Mouse (Mus musculus): ENCODE measurements around the gene Gpr84. TPM values are rescaled to one million over a fixed set of nuclear protein-coding genes. Genes with fewer than 3 reads are reported as not detected.

The Gpr84 gene
- polyA plus RNA-seq, 1 experiment from 2014 or later = 0.10 TPM

GRCm38 (mm10) chr15:103315011-103315502 lies 4.6 kb upstream of the Gpr84 start:
- 4% methylated on average over 18 of the region's 18 CpGs for WGBS

GRCm38 (mm10) chr15:103314181-103314580 lies 3.8 kb upstream of the Gpr84 start:
- Histone ChIP-seq H3K27ac (peak overlapping the region; percentile 33; the same call in 1 of the 2 replicates), H3K9me3 (no peaks in the 10 kb centered on the region), H3K9ac (peak overlapping the region; percentile 52; the same call in 1 of the 2 replicates), H3K27me3 (peaks cover 17% of the 10 kb centered on the region), H3K36me3 (replicated peaks) (peaks cover 34% of the 10 kb centered on the region), H3K4me3 (replicated peaks) (no peak overlapping the region), H3K4me2 (peak overlapping the region; percentile 57), H3K4me1 (peaks cover 30% of the 10 kb centered on the region)
- ATAC-seq (ENCODE audit: low FRiP score) = no peak
- WGBS = 38% methylated on average over 21 of the region's 22 CpGs

More at GRCm38 (mm10) chr15:103315011-103315502, 4.6 kb upstream of the Gpr84 start:
- Histone ChIP-seq H3K27ac (peak overlapping the region; percentile 2; the same call in 1 of the 2 replicates), H3K36me3 (replicated peaks) (peaks cover 37% of the 10 kb centered on the region), H3K9me3 (no peaks in the 10 kb centered on the region), H3K9ac (peak overlapping the region; percentile 52; the same call in 1 of the 2 replicates), H3K4me2 (peak overlapping the region; percentile 57), H3K4me3 (replicated peaks) (peak overlapping the region; percentile 23), H3K4me1 (peaks cover 30% of the 10 kb centered on the region), H3K27me3 (peaks cover 9% of the 10 kb centered on the region; the same call in 1 of the 2 replicates)
- ATAC-seq (ENCODE audit: low FRiP score) = peak; percentile 79

GRCm38 (mm10) chr15:103313495-103314095 lies 3.2 kb upstream of the Gpr84 start:
- Histone ChIP-seq H3K4me1 (peaks cover 34% of the 10 kb centered on the region), H3K27ac (peak overlapping the region; percentile 33; the same call in 1 of the 2 replicates), H3K4me3 (replicated peaks) (no peak overlapping the region), H3K4me2 (peak overlapping the region; percentile 57), H3K9me3 (no peaks in the 10 kb centered on the region), H3K36me3 (replicated peaks) (peaks cover 31% of the 10 kb centered on the region), H3K9ac (no peak overlapping the region), H3K27me3 (peaks cover 23% of the 10 kb centered on the region)
- ATAC-seq (ENCODE audit: low FRiP score) = no peak
- WGBS = 18% methylated on average over 18 of the region's 18 CpGs

- no peak for ATAC-seq (ENCODE audit: low FRiP score)
- Histone ChIP-seq H3K27me3 (peaks cover 28% of the 10 kb centered on the region), H3K36me3 (replicated peaks) (no peaks in the 10 kb centered on the region), H3K27ac (no peak overlapping the region), H3K9ac (0 out of 2 replicates have a peak overlapping the region, but pooled peaks have one; percentile 33), H3K4me3 (replicated peaks) (no peak overlapping the region), H3K4me2 (0 out of 2 replicates have a peak overlapping the region, but pooled peaks have one; percentile 0), H3K4me1 (peaks cover 45% of the 10 kb centered on the region), H3K9me3 (no peaks in the 10 kb centered on the region)
- 65% methylated on average over 26 of the region's 26 CpGs for WGBS
These were observed 1.4 kb downstream of the Gpr84 start for GRCm38 (mm10) chr15:103308876-103309580.

GRCm38 (mm10) chr15:103308056-103308875 lies 2.1 kb downstream of the Gpr84 start:
- no peak overlapping the region for H3K4me3 ChIP-seq (replicated peaks)
- no peaks in the 10 kb centered on the region for H3K9me3 ChIP-seq
- no peak for ATAC-seq (ENCODE audit: low FRiP score)
- peaks cover 25% of the 10 kb centered on the region for H3K27me3 ChIP-seq
- 0 out of 2 replicates have a peak overlapping the region, but pooled peaks have one; percentile 33 for H3K9ac ChIP-seq
- H3K27ac ChIP-seq = no peak overlapping the region
- H3K4me2 ChIP-seq = 0 out of 2 replicates have a peak overlapping the region, but pooled peaks have one; percentile 0
- no peaks in the 10 kb centered on the region for H3K36me3 ChIP-seq (replicated peaks)
- 50% methylated on average over 28 of the region's 28 CpGs for WGBS
- peaks cover 45% of the 10 kb centered on the region for H3K4me1 ChIP-seq

- Histone ChIP-seq H3K9me3 (no peaks in the 10 kb centered on the region), H3K4me1 (peaks cover 52% of the 10 kb centered on the region), H3K27me3 (peaks cover 25% of the 10 kb centered on the region), H3K4me3 (replicated peaks) (no peak overlapping the region), H3K27ac (peak overlapping the region; percentile 66), H3K4me2 (peak overlapping the region; percentile 4; the same call in 1 of the 2 replicates), H3K36me3 (replicated peaks) (no peaks in the 10 kb centered on the region), H3K9ac (no peak overlapping the region)
- ATAC-seq (ENCODE audit: low FRiP score) = no peak
- 1% methylated on average over 7 of the region's 7 CpGs for WGBS
These were observed 3.3 kb downstream of the Gpr84 start for GRCm38 (mm10) chr15:103307125-103307524.

GRCm38 (mm10) chr15:103305792-103306645 lies 4.4 kb downstream of the Gpr84 start:
- Histone ChIP-seq H3K4me3 (replicated peaks) (peak overlapping the region; percentile 44), H3K27me3 (peaks cover 25% of the 10 kb centered on the region), H3K36me3 (replicated peaks) (no peaks in the 10 kb centered on the region), H3K4me2 (peak overlapping the region; percentile 73), H3K9me3 (no peaks in the 10 kb centered on the region), H3K9ac (peak overlapping the region; percentile 65), H3K4me1 (peaks cover 63% of the 10 kb centered on the region), H3K27ac (peak overlapping the region; percentile 98)
- WGBS = 38% methylated on average over 8 of the region's 8 CpGs
- no peak for ATAC-seq (ENCODE audit: low FRiP score)

- H3K36me3 ChIP-seq (replicated peaks) = no peaks in the 10 kb centered on the region
- peaks cover 23% of the 10 kb centered on the region for H3K27me3 ChIP-seq
- H3K9me3 ChIP-seq = no peaks in the 10 kb centered on the region
- peak overlapping the region; percentile 44 for H3K4me3 ChIP-seq (replicated peaks)
- peak overlapping the region; percentile 99 for H3K27ac ChIP-seq
- peak overlapping the region; percentile 73 for H3K4me2 ChIP-seq
- peak; percentile 94 for ATAC-seq (ENCODE audit: low FRiP score)
- peak overlapping the region; percentile 81 for H3K9ac ChIP-seq
- WGBS = under 1% methylated on average over 69 of the region's 71 CpGs
- peaks cover 72% of the 10 kb centered on the region for H3K4me1 ChIP-seq
These were observed 5.2 kb downstream of the Gpr84 start for GRCm38 (mm10) chr15:103305070-103305678.

- Histone ChIP-seq H3K27me3 (peaks cover 18% of the 10 kb centered on the region), H3K27ac (peak overlapping the region; percentile 99), H3K4me1 (peaks cover 77% of the 10 kb centered on the region), H3K9me3 (no peaks in the 10 kb centered on the region), H3K9ac (peak overlapping the region; percentile 81), H3K4me3 (replicated peaks) (peak overlapping the region; percentile 44), H3K4me2 (peak overlapping the region; percentile 73), H3K36me3 (replicated peaks) (no peaks in the 10 kb centered on the region)
- 2% methylated on average over 9 of the region's 9 CpGs for WGBS
- peak; percentile 4 for ATAC-seq (ENCODE audit: low FRiP score)
These were observed 5.8 kb downstream of the Gpr84 start for GRCm38 (mm10) chr15:103304616-103304969.

GRCm38 (mm10) chr15:103303916-103304615 lies 6.3 kb downstream of the Gpr84 start:
- ATAC-seq (ENCODE audit: low FRiP score) = no peak
- Histone ChIP-seq H3K4me1 (peaks cover 82% of the 10 kb centered on the region), H3K4me3 (replicated peaks) (peak overlapping the region; percentile 44), H3K36me3 (replicated peaks) (no peaks in the 10 kb centered on the region), H3K4me2 (peak overlapping the region; percentile 73), H3K9ac (peak overlapping the region; percentile 81), H3K9me3 (no peaks in the 10 kb centered on the region), H3K27ac (peak overlapping the region; percentile 99), H3K27me3 (peaks cover 13% of the 10 kb centered on the region)
- WGBS = 13% methylated on average over 8 of the region's 8 CpGs

Data from forebrain, embryonic 12.5 days (tissue).